Mouse (Mus musculus) hindbrain, embryonic 10.5 days (tissue): ENCODE results near the gene Eci2. TPM values are rescaled to one million over a fixed set of nuclear protein-coding genes. Genes with fewer than 3 reads are reported as not detected.
"Not testable (repeated sequence)": the region's sequence is repeated elsewhere in the genome, so short reads cannot be mapped to it uniquely, and the experiment has no call there.

Source experiments
- DNase-seq: peaks from one replicate; pipeline ENCODE4 v3.0.0-alpha.2; 2017; ENCODE audit warnings: low spot score
- H3K27ac ChIP-seq: fragments of 300-500 bp; sonication (generic); 2 replicates; pipeline ENCODE4 v1.5.1; 2016; ENCODE audit warnings: mild to moderate bottlenecking, moderate library complexity
- H3K27me3 ChIP-seq: fragments of 300-500 bp; sonication (generic); 2 replicates; pipeline ENCODE4 v1.6.1; 2016; ENCODE audit warnings: mild to moderate bottlenecking; ENCODE audit not compliant: poor library complexity, insufficient read depth, severe bottlenecking
- H3K36me3 ChIP-seq: fragments of 300-500 bp; sonication (generic); 2 replicates; pipeline ENCODE4 v1.6.1; 2016; ENCODE audit warnings: mild to moderate bottlenecking, moderate library complexity
- H3K4me1 ChIP-seq: fragments of 300-500 bp; sonication (generic); replicated peaks from 2 replicates; pipeline ENCODE4 v1.6.1; 2016; ENCODE audit warnings: mild to moderate bottlenecking
- H3K4me3 ChIP-seq: fragments of 300-500 bp; sonication (generic); 2 replicates; pipeline ENCODE4 v1.5.1; 2016; ENCODE audit warnings: mild to moderate bottlenecking, moderate library complexity
- H3K9me3 ChIP-seq: fragments of 300-500 bp; sonication (generic); 2 replicates; pipeline ENCODE4 v1.6.1; 2016; ENCODE audit warnings: mild to moderate bottlenecking, moderate library complexity
- WGBS: fragments of 180-500 bp; shearing (Covaris S2); methylation state at CpG from one replicate; pipeline ENCODE4 v1.1.7; 2016; 5-methylcytosine and 5-hydroxymethylcytosine counted together
- polyA plus RNA-seq: library from polyadenylated mRNA; unstranded; fragments of >200 nt; fragmentation: Nextera tagmentation; extraction: Ambion mirVana; gene quantifications from 2 replicates; pipeline ENCODE4 v1.2.1, GENCODE M21; 2016

Eci2 gene
- polyA plus RNA-seq, 1 experiment from 2014 or later = 103 TPM

DNA sequence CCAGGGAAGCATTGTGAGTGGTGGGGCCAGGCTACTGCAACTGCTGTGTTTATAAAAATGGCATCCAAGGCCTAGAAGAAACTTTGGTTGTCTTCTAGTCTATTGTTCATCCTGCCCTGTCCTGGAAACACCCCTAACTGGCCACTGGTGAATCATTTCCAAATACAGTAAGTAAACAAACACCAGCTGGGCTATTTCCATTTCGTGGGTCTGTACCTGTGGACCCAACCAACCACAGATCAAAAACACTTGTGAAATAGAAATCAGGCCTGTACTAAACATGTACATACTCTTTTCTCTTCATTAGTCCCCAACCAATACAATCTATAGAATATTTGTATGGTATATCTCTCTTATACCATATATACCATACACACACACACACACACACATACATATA, 3.5 kb downstream of the Eci2 start:
- not testable (repeated sequence) for H3K9me3 ChIP-seq, DNase-seq, H3K4me1 ChIP-seq, H3K27ac ChIP-seq, H3K27me3 ChIP-seq, H3K36me3 ChIP-seq, H3K4me3 ChIP-seq
- WGBS = 74% methylated on average over 1 of the region's 1 CpGs

DNA sequence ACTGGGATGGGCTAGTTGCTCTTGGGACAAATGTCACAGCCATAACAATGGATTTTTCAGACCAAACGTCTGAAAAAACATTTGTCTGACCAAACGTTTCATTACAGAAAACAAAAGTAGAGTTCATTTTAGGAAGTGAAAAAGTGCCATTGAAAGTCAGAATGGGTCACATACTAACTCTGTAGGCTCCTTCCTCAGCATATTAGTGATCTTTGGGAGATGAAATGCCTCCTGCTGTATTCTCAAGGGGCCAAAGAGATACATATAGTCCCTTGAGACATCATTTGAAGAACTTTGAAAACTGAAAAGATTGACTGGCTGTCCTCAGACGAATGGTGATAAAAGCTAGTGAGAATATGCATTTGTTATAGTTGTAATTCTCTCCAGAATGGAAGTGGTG, 6.5 kb downstream of the Eci2 start:
- no peaks in the 10 kb centered on the region for H3K36me3 ChIP-seq

DNA sequence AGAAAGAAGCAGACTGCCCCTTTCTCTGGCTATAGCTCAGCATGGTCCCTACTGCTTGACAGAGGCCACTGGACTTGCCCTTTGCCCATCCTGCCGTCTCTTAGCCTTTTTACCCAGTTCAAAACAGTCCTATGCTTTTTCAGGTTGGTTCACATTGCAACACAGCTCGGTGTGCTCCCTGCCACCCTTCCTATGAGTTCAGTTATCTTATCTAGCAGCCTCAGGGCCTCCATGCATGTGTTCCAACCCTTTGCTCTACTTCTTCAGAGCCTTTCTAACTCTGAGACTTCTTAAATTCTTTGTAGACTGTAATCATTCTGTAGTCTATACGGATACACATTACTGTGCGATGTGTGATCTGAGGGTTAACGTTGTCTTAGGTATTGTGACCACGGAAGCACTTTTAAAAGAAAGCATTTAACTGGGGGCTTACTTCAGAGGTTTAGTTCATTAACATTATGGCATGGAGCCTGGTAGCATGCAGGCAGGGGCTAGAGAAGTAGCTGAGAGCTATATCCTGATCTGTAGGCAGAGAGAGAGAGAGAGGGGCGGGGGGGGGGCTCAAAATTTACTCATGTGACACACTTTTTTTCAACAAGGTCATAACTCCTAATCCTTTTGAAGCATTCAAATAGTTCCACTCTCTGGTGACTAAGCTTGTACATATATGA, 7.9 kb downstream of the Eci2 start:
- no peak overlapping the region for H3K27ac ChIP-seq
- no peak overlapping the region for H3K4me3 ChIP-seq
- peaks cover 7% of the 10 kb centered on the region; the same call in 1 of the 2 replicates for H3K9me3 ChIP-seq
- H3K36me3 ChIP-seq = no peaks in the 10 kb centered on the region
- no peaks in the 10 kb centered on the region for H3K27me3 ChIP-seq
- 85% methylated on average over 7 of the region's 7 CpGs for WGBS
- H3K4me1 ChIP-seq = no peaks in the 10 kb centered on the region
- DNase-seq = no peak

More for the DNA sequence above, 6.5 kb downstream of the Eci2 start:
- H3K4me3 ChIP-seq = no peak overlapping the region
- WGBS = 75% methylated on average over 3 of the region's 3 CpGs
- H3K27me3 ChIP-seq = no peaks in the 10 kb centered on the region
- no peaks in the 10 kb centered on the region for H3K9me3 ChIP-seq
- no peaks in the 10 kb centered on the region for H3K4me1 ChIP-seq
- H3K27ac ChIP-seq = no peak overlapping the region
- DNase-seq = no peak

DNA sequence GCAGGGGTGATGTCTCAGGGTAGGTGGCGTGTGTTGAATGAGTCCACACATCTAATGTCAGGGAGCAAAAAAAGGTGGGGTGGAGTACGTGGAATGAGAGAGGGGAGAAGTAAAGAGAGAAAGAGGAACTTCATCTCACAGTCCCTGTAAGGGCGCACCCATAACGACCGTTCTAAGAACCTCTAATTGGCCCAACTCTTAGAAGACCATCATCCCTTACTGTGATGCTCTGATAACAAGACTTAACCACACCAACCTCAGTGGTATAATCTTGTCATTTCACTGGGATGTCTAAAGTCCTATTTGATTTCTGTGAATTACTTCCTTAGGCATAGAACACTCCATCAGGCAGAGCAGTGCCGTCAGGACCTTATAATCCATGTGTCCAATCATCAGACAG, 9.5 kb downstream of the Eci2 start:
- H3K27me3 ChIP-seq = no peaks in the 10 kb centered on the region
- no peak for DNase-seq
- H3K27ac ChIP-seq = no peak overlapping the region
- H3K4me1 ChIP-seq = no peaks in the 10 kb centered on the region
- peaks cover 12% of the 10 kb centered on the region for H3K9me3 ChIP-seq
- WGBS = 93% methylated on average over 6 of the region's 6 CpGs
- no peak overlapping the region for H3K4me3 ChIP-seq
- no peaks in the 10 kb centered on the region for H3K36me3 ChIP-seq

DNA sequence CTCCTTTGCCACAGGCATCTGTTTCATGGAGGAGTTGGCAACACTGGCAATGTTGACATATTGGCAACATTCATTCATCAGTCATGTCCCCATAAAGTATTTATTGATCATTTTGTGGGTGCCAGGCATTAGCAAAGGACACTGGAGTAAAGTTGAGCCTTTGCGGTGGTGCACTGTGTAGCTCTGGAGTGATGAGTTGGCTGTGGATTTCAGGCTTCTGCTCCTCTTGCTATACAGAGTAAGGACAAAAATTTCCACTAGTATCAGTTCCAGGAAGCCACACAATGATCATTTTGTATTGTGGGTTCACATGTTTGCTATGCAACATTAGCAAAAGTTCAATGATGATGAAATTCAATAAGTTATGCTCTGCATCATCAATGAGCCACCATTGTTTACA, 10.8 kb downstream of the Eci2 start:
- no peaks in the 10 kb centered on the region for H3K4me1 ChIP-seq
- 98% methylated on average over 1 of the region's 1 CpGs for WGBS
- no peaks in the 10 kb centered on the region for H3K36me3 ChIP-seq
- H3K27me3 ChIP-seq = no peaks in the 10 kb centered on the region
- DNase-seq = no peak
- peaks cover 12% of the 10 kb centered on the region for H3K9me3 ChIP-seq
- no peak overlapping the region for H3K4me3 ChIP-seq
- H3K27ac ChIP-seq = no peak overlapping the region

DNA sequence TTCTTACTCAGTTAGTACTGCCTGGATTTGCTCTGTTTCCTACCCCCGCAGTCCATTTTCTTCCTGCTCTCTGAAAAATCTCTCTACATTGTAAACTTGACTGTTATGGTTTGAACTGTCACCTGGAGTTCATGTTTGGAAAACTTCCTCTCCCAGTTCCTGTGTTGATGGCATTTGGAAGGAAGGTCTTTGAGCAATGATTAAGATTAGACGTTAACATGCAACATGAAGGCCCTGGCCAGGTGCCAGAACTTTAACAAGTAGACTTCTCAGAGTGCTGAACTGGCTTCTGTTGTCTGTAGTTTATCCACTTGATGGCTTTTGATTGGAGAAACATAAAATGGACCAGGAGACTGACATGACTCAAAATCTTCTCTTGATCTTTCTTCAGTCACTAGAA, 31.0 kb downstream of the Eci2 start:
- DNase-seq = no peak
- H3K9me3 ChIP-seq = peaks cover 4% of the 10 kb centered on the region; the same call in 1 of the 2 replicates
- no peaks in the 10 kb centered on the region for H3K27me3 ChIP-seq
- no peak overlapping the region for H3K4me3 ChIP-seq
- H3K4me1 ChIP-seq = peaks cover 22% of the 10 kb centered on the region
- no peaks in the 10 kb centered on the region for H3K36me3 ChIP-seq
- 89% methylated on average over 2 of the region's 2 CpGs for WGBS
- H3K27ac ChIP-seq = no peak overlapping the region

DNA sequence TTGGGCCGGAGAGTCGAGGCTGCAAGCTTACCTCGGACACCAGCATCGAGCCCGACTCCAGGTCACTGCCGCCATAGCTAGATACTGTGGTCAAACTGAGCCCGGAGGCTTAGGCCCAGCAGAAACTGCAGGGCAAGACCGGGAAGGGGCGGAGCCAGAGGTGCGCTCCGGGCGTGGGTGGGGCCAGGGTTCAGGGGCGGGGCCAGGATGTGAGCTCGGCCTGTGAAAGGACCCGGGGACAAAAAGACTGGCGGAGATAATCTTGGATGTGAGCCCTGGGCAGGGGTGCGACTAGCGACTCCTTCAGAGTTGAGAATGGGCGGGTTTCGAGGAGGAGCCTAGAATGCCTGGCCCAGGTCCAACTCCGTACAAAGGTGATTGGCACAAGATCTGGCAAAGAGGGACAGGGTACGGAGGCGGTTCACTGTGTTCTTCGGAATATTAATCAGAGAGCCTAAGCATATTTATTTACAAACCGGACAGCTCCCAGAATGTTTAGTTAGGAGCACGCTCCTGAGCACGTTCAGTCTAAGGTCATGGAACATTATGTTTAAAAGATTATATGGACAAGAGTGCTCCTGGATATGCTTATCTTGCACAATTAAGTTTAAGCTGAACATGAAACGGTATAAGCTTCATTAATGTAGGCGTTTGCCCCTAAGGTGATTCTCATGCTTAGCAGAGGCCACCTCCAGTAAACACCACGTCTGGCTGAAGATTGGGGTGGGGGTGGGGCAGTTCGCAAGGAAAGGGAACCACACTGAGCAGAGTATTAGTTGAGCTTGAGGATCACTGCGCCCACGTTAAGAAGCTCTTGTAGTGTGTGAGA, 32.7 kb downstream of the Eci2 start:
- Histone ChIP-seq H3K9me3 (peaks cover 4% of the 10 kb centered on the region; the same call in 1 of the 2 replicates), H3K4me1 (peaks cover 22% of the 10 kb centered on the region), H3K27me3 (no peaks in the 10 kb centered on the region), H3K36me3 (peaks cover 9% of the 10 kb centered on the region), H3K4me3 (peak overlapping the region; percentile 69), H3K27ac (peak overlapping the region; percentile 95)
- peak; percentile 97 for DNase-seq
- WGBS = 2% methylated on average over 33 of the region's 33 CpGs

DNA sequence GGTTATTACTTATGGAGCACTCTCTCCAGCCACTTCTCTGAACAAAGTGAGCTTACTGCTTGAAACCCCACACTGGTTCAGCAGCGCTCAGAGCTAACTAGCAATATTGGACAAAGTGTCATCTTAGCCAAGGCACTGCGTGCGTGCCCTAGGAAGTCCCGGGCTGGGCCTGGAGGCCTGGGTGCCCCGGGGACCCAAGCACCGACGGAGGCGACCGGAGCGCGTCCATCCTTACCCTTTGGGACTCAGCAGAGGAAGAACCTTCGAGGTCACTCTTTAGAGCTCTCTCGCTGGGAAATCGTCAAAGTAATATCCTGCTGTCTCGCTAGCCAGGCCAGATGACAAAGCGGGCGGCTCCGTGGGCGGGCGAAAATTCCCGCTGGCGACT, 33.3 kb downstream of the Eci2 start:
- H3K4me3 ChIP-seq = peak overlapping the region; percentile 69
- H3K4me1 ChIP-seq = peaks cover 22% of the 10 kb centered on the region
- H3K27ac ChIP-seq = peak overlapping the region; percentile 95
- WGBS = 2% methylated on average over 22 of the region's 22 CpGs
- peaks cover 4% of the 10 kb centered on the region; the same call in 1 of the 2 replicates for H3K9me3 ChIP-seq
- DNase-seq = no peak
- peaks cover 15% of the 10 kb centered on the region for H3K36me3 ChIP-seq
- H3K27me3 ChIP-seq = no peaks in the 10 kb centered on the region

DNA sequence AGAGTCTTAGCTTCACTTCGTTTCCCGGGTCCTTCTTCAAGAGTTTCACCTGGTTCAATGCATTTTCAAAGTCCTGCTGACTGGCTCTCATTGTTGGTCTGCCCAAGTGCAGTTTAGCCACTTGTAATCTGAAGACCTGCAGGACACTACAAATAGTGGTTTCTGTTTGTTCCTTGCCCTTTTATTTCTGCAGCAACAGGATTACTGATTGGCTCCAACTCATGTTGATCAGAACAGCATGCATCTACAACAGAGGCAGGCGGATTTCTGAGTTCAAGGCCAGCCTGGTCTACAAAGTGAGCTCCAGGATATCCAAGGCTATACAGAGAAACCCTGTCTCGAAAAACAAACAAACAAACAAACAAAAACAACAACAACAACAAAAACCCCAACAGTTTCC, 33.8 kb downstream of the Eci2 start:
- H3K4me3 ChIP-seq = peak overlapping the region; percentile 69
- no peaks in the 10 kb centered on the region for H3K27me3 ChIP-seq
- H3K36me3 ChIP-seq = peaks cover 20% of the 10 kb centered on the region
- H3K9me3 ChIP-seq = peaks cover under 1% of the 10 kb centered on the region; the same call in 1 of the 2 replicates
- peaks cover 22% of the 10 kb centered on the region for H3K4me1 ChIP-seq
- WGBS = 82% methylated on average over 4 of the region's 4 CpGs
- peak overlapping the region; percentile 95; the same call in 1 of the 2 replicates for H3K27ac ChIP-seq
- peak; percentile 3 for DNase-seq

DNA sequence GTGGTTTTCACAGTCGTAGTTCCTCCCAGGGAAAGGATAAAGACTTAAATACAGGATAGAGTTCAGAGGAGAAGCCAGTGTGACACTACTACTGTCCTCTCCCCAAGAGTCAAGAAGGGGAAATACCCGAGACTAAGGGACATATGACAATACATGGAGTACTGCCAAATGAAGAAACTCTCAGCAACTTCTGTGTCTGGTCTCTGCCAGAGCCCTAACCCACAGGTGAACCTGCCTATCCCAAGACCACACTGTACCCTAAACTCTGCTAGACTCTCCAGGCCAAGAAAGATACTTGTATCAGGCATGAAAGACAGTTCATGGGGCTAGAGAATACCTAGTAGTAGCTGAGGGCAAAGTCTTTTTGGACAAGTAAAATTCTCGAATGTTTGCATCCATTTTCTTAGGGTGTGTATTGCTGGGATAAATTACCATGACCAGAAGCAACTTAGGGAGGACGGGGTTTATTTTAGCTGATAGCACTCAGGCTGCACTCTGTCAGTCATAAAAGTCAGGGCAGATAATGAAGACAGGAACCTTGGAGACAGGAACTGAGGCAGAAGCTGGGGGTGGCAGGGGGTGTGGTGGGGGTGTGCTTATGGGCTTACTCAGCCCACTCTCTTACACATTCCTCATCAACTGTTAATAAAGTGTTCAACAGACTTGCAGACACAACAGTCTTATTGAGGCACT, 35.2 kb downstream of the Eci2 start:
- no peak overlapping the region for H3K27ac ChIP-seq
- H3K4me1 ChIP-seq = peaks cover 22% of the 10 kb centered on the region
- H3K27me3 ChIP-seq = no peaks in the 10 kb centered on the region
- no peaks in the 10 kb centered on the region for H3K9me3 ChIP-seq
- 72% methylated on average over 4 of the region's 4 CpGs for WGBS
- no peak overlapping the region for H3K4me3 ChIP-seq
- H3K36me3 ChIP-seq = peaks cover 33% of the 10 kb centered on the region
- DNase-seq = no peak

DNA sequence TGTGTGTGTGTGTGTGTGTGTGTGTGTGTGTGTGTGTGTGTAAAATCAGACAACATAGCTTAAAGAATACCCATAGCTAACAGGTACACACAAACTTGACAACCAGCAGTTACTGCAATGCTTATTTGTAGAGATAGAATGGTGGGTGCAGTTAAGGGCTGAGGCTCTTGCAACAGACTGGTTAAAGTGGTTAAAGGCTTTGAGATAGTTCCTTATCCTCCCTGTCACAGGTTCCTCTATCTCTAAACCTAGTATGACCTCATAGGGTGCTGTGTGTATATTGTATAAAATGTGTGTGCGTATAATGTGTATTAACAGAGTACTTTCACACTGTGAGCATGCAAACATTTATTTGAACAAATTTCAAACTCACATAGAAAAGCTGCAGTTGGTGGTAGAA, 43.4 kb downstream of the Eci2 start:
- peaks cover 98% of the 10 kb centered on the region for H3K36me3 ChIP-seq
- not testable (repeated sequence) for H3K4me1 ChIP-seq

DNA sequence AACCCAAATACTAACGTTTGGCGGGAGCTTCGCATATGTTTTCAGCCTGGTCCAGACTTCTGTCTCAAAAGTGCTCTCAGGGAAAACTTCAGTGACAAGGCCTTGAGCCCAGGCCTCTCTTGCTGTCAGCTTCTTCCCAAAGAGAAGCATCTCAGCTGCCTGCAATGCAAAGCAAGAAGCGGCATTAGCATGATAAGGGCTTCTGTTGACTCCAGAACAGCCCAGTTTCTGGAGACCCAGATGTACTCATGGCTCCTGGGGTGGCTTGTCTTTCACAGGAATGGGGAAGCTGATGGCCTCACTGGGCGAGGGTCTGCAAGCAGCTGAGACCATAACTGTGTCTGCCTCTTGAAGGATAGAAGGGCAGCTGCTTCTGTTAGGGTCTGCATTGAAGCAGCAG, 48.3 kb downstream of the Eci2 start:
- not testable (repeated sequence) for H3K27ac ChIP-seq, DNase-seq, H3K9me3 ChIP-seq, H3K4me1 ChIP-seq, H3K27me3 ChIP-seq, H3K4me3 ChIP-seq
- peaks cover 75% of the 10 kb centered on the region for H3K36me3 ChIP-seq
- 72% methylated on average over 5 of the region's 5 CpGs for WGBS

More for the DNA sequence above, 43.4 kb downstream of the Eci2 start:
- not testable (repeated sequence) for H3K9me3 ChIP-seq, H3K27me3 ChIP-seq, H3K4me3 ChIP-seq, DNase-seq, H3K27ac ChIP-seq
- 92% methylated on average over 1 of the region's 1 CpGs for WGBS

DNA sequence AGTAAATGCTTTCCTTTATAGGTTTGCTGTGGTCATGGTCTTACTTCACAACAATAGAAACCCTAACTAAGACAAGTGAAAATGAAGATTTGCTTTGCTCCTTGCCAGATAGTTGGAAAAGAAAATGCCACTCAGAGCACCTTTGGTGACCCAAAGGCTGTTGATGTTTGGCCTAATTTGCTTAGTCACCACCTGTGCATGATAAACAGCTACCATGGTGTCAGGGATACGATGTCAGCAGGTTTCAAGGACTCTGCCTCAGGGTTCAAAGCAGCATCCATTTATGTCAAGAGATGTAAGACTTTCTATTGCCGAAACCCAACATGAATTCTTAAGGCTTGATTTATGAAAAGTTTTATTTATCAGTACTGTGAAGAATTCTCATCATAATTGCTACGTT, 49.5 kb downstream of the Eci2 start:
- no peaks in the 10 kb centered on the region for H3K4me1 ChIP-seq
- H3K27me3 ChIP-seq = no peaks in the 10 kb centered on the region
- DNase-seq = no peak
- H3K9me3 ChIP-seq = no peaks in the 10 kb centered on the region
- no peak overlapping the region for H3K27ac ChIP-seq
- H3K36me3 ChIP-seq = peaks cover 64% of the 10 kb centered on the region
- H3K4me3 ChIP-seq = no peak overlapping the region
- WGBS = 92% methylated on average over 3 of the region's 3 CpGs
